Mouse (Mus musculus): ENCODE data around the gene Ddi1.
"Not testable (repeated sequence)": the region's sequence is repeated elsewhere in the genome, so short reads cannot be mapped to it uniquely, and the experiment has no call there.

Gene Ddi1

GRCm38 (mm10) chr9:6269796-6270280 is at the start of gene Ddi1:
TSS of gene Ddi1 (minus strand) at chr9:6269846.
- DNase-seq (ENCODE audit: low spot score), result no peak

GRCm38 (mm10) chr9:6317114-6317513 is 47.5 kb upstream of the Ddi1 start:
- DNase-seq (ENCODE audit: low spot score), result no peak

- no peak for DNase-seq (ENCODE audit: low spot score)
Observed at GRCm38 (mm10) chr9:6305847-6306246, 36.2 kb upstream of the Ddi1 start.

- no peak for DNase-seq (ENCODE audit: low spot score)
Observed at GRCm38 (mm10) chr9:6304590-6304989, 34.9 kb upstream of the Ddi1 start.

GRCm38 (mm10) chr9:6302050-6302449 is 32.4 kb upstream of the Ddi1 start:
- no peak for DNase-seq (ENCODE audit: low spot score)

- no peak for DNase-seq (ENCODE audit: low spot score)
Observed at GRCm38 (mm10) chr9:6298547-6298946, 28.9 kb upstream of the Ddi1 start.

DNA sequence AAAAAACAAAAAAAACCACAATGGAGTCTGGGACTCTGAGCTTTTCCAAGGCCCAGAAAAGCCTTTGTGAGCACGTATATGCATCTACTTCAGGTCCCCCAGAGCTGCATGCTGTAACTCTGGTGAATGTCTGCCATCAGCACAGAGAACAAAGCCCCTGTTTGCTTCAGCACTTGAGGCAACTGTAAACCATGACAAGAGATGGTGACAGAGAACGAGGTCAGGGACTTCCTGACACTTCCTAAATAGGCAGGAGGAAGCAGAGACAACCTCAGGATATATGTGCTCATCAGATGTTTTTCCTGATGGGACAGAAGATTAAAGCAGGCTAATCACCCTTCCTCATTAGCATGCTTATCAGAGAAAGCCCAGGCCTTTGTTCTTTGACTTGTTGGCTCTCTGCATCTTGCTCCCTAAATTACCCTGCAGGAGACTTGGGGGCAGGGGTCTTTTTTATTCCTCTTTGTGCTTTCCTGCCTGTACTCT is 19.6 kb upstream of the Ddi1 start:
- DNase-seq (ENCODE audit: low spot score), result no peak

DNA sequence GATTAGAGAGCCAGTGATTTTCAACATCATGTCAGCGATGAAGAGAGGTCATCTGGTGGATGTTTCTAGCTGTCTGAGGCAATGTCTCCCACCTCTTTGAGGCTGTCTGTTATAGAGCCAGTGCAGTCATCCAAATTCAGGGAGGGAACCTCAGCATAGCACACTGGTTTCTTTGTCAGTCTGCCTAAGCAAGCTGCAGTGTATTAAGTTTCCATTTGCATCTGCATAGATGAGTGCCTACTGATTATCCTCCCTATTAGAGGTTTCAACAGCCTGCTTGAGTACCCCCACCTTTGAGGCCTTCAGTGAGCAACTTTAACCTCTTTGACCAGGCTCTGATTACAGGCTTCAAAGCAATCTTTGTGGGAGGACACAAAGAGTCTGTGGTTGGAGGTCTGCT is 17.1 kb upstream of the Ddi1 start:
- DNase-seq (ENCODE audit: low spot score), result no peak

GRCm38 (mm10) chr9:6277526-6277925 is 7.9 kb upstream of the Ddi1 start:
- DNase-seq (ENCODE audit: low spot score), result no peak

- DNase-seq (ENCODE audit: low spot score), result no peak
Observed at GRCm38 (mm10) chr9:6276395-6276794, 6.7 kb upstream of the Ddi1 start.

- no peak for DNase-seq (ENCODE audit: low spot score)
Observed at GRCm38 (mm10) chr9:6264820-6265219, 4.8 kb downstream of the Ddi1 start.

DNA sequence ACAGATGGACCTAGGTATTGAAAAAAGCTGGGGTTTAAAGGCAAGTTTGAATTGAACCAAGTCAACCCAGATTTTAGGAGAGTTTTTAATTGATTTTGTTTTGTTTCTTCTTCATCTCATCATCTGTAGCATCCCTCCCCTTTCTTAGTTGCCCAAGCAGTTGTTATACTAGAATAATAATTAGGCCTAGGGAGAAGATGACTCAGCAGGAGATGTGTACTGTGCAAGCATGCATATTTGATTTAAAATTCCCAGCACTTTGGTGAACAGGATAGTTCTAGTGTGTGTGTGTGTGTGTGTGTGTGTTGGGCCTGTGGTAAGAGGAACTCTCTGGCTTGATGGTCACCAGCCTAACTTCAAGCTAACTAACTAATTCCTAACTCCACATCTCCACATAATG is 12.6 kb downstream of the Ddi1 start:
- DNase-seq (ENCODE audit: low spot score), result no peak

DNA sequence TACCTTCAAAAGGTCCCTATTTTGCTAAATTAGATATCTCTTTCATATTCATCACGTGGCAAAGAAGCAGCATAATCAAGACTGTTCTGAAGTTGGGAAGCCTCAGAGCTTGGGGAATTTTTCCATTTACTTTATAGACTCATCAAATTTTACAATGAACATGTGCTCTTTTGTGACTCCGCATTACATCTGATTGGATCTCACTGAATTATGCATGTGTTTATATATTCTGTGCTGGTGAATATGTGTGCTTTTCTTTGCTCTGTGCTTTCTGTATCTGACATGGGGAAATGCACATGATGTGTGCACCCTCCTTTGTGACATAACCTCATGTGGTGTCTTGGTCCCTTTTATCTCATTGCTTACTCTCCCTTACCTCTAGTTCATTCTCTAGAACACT is 17.7 kb downstream of the Ddi1 start:
- no peak for DNase-seq (ENCODE audit: low spot score)

DNA sequence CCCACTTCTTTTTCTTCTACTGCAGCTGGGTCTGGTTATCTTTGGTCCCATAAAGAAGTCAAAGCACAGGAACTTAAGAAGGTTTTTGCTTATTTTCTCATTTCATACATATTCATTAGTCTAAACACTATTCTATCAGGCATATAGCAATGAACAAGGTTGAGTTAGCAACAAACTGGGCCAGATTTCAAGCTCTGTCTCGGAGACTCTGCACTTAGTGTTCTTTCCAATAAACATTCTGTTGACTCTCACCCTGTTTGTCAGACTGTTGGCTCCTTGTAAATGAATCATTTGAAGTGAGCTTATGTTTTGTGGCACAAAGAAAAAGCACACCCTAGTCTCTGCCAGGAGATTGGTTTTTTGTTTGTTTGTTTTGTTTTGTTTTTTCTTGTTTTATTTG is 19.3 kb downstream of the Ddi1 start:
- DNase-seq (ENCODE audit: low spot score), result no peak

DNA sequence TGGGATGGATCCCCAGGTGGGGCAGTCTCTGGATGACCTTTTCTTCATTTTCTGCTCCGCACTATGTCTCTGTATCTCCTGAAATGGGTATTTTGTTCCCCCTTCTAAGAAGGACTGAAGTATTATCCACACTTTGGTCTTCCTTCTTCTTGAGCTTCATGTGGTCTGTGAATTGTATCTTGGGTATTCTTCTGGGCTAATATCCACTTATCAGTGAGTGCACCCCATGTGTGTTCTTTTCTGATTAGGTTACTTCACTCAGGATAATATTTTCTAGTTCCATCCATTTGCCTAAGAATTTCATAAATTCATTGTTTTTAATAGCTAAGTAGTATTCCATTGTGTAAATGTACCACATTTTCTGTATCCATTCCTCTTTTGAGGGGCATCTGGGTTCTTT is 33.7 kb downstream of the Ddi1 start:
- DNase-seq (ENCODE audit: low spot score), result not testable (repeated sequence)

GRCm38 (mm10) chr9:6217505-6217904 is 52.1 kb downstream of the Ddi1 start:
- no peak for DNase-seq (ENCODE audit: low spot score)

DNA sequence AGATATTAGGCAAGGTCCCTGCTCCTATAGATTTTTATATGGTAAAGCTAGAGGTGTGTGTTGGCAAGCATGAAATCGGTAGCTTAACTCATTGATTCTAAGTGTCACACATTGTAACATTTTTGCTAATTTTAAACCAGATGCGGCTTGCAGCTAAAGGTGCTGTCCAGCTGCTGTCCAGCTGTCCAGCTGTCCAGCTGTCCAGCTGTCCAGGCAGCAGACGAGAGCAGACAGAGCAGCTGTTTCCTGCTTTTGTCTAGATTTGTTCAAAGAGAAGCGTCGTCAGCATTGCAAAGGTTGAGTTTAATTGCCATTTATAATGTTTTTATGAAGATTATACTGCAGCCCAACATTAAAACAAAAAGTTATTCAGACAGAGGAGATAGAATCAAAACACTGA is 56.8 kb downstream of the Ddi1 start:
- DNase-seq (ENCODE audit: low spot score), result no peak
